Mouse (Mus musculus) layer of hippocampus, postnatal 25 days (tissue): ENCODE measurements at regions not wholly inside any gene's neighbourhood (a gene's known extent, or its start where the extent isn't known, plus 50 kb on each side); places are given as distances from the start of the nearest gene placed in this dataset.

Source experiments
- DNase-seq, 2 experiments: peaks; one replicate each; pipeline ENCODE4 v3.0.0; 2022; ENCODE audit warnings: mixed read lengths in 2 of 2, low spot score in 1 of 2; ENCODE audit errors: extremely low spot score in 1 of 2

DNA sequence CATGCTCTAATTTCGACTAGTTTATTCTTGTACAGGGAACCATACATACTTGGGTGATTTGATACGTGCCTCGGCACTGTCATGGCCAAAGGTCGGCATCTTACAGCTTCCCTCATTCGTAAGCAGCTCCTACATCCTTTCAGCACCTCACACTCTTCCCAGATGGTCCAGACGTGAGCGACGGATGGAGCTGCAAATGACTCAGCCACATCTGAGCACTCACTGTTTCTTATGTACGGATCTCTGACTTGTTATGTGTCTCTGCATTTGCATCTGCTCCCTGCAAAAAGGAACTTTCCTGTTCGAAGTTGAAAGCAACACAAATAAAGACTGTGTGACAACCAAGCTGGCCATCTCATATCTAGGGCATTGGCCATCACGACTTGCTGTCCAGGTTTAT lies 402.5 kb downstream of the Rergl start:
- no peak for DNase-seq

DNA sequence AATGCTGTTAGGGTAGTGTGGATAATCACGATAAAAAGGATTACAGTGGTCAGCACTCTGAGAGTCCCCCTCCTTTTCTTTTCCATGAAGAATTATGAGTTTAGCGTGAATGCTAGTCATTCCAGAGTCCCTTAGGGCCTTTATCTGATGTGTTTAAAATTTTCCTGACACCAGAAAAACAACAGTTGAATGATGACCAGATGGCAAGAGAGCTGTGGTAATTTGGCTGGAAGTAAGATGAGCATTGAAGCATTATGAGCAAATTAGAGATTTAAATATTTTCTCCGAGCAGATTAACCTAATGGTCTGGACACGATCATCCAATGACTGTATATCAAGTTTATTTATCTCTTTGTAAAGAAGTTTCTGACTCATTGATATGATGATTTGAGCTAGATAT lies 417.1 kb upstream of the Igbp1b start:
- no peak for DNase-seq

DNA sequence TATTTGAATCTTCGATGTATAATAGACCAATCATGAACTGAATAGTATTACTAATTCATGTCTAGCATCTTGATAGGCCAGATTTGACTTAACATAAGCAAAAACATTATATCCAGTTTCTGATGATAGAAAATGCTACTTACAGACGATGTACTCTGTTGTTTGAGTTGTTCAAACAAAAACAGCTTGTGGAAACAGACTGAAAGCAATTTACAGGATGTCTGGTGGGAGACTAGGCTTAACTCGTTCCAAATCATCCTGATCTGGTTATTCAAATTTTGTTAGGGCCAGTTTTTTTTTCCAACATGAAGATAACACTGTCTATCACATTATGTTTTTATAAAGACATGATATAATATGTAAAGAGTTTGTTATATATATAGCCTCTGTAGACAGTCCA lies 369.4 kb upstream of the Igbp1b start:
- DNase-seq, result no peak

DNA sequence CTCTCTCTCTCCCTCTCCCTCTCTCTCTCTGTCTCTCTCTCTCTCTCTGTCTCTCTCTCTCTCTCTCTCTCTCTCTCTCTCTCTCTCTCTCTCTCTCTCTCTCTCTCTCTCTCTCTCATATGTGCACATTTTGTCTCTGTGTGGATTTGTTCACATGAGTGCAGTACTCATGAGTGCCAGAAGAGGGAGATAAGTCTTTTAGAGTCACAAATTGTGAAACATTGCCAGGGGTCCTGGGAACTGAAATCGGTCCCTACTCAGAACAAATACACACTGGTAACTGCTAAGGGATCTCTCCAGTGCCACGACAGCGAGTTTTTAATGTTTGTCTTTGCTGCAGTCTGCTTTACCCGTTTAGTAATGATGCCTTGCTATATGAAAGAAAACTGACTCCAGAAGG lies 356.2 kb upstream of the Igbp1b start:
- DNase-seq, result no peak

DNA sequence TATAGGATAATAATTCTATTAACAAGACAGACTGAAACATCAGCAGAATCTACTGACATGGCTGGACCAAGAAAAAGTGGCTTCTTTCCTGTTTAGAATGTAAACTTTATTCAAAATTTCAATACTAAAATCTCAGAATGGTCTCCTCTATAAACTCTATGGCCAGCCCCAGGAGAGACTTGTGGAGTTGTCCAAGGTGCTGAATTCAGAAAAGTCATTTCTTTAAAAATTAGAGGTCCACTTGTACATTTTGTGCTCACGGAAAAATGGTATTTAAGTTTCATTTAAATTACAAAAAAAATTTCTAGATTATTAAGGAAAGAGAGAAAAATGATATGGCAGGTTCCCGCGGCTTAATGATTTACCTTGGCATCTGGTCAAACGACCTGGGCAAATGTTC lies 352.2 kb upstream of the Igbp1b start:
- DNase-seq, result no peak
